Mouse (Mus musculus) intestine, embryonic 14.5 days (tissue): ENCODE measurements around the gene Oscp1. TPM values are rescaled to one million over a fixed set of nuclear protein-coding genes. Genes with fewer than 3 reads are reported as not detected.
A peak's percentile ranks its signal among the peaks of the same experiment; 100 is the strongest.

Experiments used
- ATAC-seq: fragments of 200-750 bp; cut with Nextera tagmentation; replicated peaks from 2 replicates; pipeline ENCODE4 v1.8.0; 2017; ENCODE audit warnings: low read depth, moderate number of reproducible peaks, moderate TSS enrichment, moderate library complexity; ENCODE audit not compliant: low FRiP score, low TSS enrichment
- DNase-seq: peaks from one replicate; pipeline ENCODE4 v3.0.0-alpha.2; 2018; ENCODE audit warnings: low spot score
- H3K27ac ChIP-seq: fragments of 300-500 bp; sonication (generic); 2 replicates; pipeline ENCODE4 v1.5.1; 2014; ENCODE audit warnings: low read depth, mild to moderate bottlenecking, control low read depth
- H3K27me3 ChIP-seq: fragments of 300-500 bp; sonication (generic); replicated peaks from 2 replicates; pipeline ENCODE4 v1.6.1; 2014; ENCODE audit warnings: low read length, control low read depth; ENCODE audit not compliant: control insufficient read depth, insufficient read depth
- H3K36me3 ChIP-seq: fragments of 300-500 bp; sonication (generic); 2 replicates; pipeline ENCODE4 v1.6.1; 2014; ENCODE audit warnings: low read length, control low read depth; ENCODE audit not compliant: control insufficient read depth, insufficient read depth
- H3K4me1 ChIP-seq: fragments of 300-500 bp; sonication (generic); replicated peaks from 2 replicates; pipeline ENCODE4 v1.6.1; 2014; ENCODE audit warnings: low read length, control low read depth, mixed read lengths; ENCODE audit not compliant: control insufficient read depth, insufficient read depth
- H3K4me2 ChIP-seq: fragments of 300-500 bp; sonication (generic); 2 replicates; pipeline ENCODE4 v1.6.1; 2014; ENCODE audit warnings: low read length
- H3K4me3 ChIP-seq: fragments of 300-500 bp; sonication (generic); 2 replicates; pipeline ENCODE4 v1.5.1; 2014; ENCODE audit warnings: low read depth, low read length, control low read depth, mixed read lengths
- H3K9ac ChIP-seq: fragments of 300-500 bp; sonication (generic); 2 replicates; pipeline ENCODE4 v1.6.1; 2014; ENCODE audit warnings: mild to moderate bottlenecking, low read length
- H3K9me3 ChIP-seq: fragments of 300-500 bp; sonication (generic); 2 replicates; pipeline ENCODE4 v1.6.1; 2016; ENCODE audit warnings: low read length, control low read depth; ENCODE audit not compliant: control insufficient read depth
- WGBS: fragments of 180-500 bp; shearing (Covaris S2); extraction: QIAGEN DNeasy Blood & Tissue Kit; methylation state at CpG from one replicate; pipeline ENCODE4 v1.1.7; 2014; 5-methylcytosine and 5-hydroxymethylcytosine counted together
- polyA plus RNA-seq: library from polyadenylated mRNA; unstranded; fragments of >200 nt; fragmentation: Nextera tagmentation; extraction: Ambion mirVana; gene quantifications from 2 replicates; pipeline ENCODE4 v1.2.1, GENCODE M21; 2014

Oscp1 gene
- polyA plus RNA-seq, 1 experiment from 2014 or later: 12.1 TPM

DNA sequence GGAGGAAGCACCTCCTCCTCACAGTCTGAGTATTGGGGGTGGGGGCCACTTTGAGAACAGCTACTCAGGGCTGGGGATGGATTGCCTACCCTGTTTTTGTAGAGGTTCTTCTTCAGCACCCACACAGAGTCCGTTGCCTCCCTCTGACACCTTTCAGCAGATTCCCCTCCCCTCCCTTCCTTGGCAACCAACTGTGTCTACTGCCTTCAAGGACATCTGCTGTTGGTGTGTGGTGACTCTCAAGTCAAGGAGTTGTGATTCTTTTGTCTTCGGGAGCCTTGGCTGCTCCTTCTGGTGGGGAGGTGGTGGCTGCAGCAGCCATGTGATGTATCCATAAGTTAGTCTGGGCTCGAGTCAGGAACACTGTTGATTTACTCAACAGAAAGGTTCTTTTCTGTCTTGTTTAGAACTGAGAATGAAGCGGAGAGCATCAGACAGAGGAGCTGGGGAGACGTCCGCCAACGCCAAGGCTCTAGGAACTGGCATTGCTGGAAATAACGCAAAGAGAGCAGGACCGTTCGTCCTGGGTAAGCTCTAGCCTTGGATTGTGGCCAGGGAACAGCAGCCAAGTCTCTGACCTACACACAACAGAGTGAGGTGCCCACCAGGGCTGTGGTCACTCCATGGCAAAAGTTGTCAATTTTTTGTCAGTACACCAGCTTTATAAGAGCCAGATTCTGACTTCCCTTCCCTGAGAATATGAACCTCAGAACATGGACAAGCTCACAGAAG, 65.1 kb downstream of the Oscp1 start:
- H3K27me3 ChIP-seq: no peaks in the 10 kb centered on the region
- H3K27ac ChIP-seq: no peak overlapping the region
- no peak for DNase-seq

GRCm38 (mm10) chr4:126130502-126130901, 72.1 kb downstream of the Oscp1 start:
- H3K9me3 ChIP-seq: no peaks in the 10 kb centered on the region
- ATAC-seq: 0 out of 2 replicates have a peak, but pooled peaks have one; percentile 5
- H3K27ac ChIP-seq: peak overlapping the region; percentile 89
- H3K4me1 ChIP-seq: peaks cover 37% of the 10 kb centered on the region
- H3K36me3 ChIP-seq: peaks cover 41% of the 10 kb centered on the region
- H3K4me3 ChIP-seq: no peak overlapping the region
- DNase-seq: peak; percentile 73
- no peaks in the 10 kb centered on the region for H3K27me3 ChIP-seq
- H3K9ac ChIP-seq: no peak overlapping the region
- WGBS: 18% methylated on average over 11 of the region's 11 CpGs
- H3K4me2 ChIP-seq: peak overlapping the region; percentile 22

More for the DNA sequence above, 65.1 kb downstream of the Oscp1 start:
- H3K9ac ChIP-seq: no peak overlapping the region
- peaks cover 5% of the 10 kb centered on the region for H3K9me3 ChIP-seq
- H3K4me3 ChIP-seq: no peak overlapping the region
- H3K4me1 ChIP-seq: no peaks in the 10 kb centered on the region
- H3K36me3 ChIP-seq: peaks cover 36% of the 10 kb centered on the region
- 86% methylated on average over 10 of the region's 10 CpGs for WGBS
- no peak for ATAC-seq
- no peak overlapping the region for H3K4me2 ChIP-seq

DNA sequence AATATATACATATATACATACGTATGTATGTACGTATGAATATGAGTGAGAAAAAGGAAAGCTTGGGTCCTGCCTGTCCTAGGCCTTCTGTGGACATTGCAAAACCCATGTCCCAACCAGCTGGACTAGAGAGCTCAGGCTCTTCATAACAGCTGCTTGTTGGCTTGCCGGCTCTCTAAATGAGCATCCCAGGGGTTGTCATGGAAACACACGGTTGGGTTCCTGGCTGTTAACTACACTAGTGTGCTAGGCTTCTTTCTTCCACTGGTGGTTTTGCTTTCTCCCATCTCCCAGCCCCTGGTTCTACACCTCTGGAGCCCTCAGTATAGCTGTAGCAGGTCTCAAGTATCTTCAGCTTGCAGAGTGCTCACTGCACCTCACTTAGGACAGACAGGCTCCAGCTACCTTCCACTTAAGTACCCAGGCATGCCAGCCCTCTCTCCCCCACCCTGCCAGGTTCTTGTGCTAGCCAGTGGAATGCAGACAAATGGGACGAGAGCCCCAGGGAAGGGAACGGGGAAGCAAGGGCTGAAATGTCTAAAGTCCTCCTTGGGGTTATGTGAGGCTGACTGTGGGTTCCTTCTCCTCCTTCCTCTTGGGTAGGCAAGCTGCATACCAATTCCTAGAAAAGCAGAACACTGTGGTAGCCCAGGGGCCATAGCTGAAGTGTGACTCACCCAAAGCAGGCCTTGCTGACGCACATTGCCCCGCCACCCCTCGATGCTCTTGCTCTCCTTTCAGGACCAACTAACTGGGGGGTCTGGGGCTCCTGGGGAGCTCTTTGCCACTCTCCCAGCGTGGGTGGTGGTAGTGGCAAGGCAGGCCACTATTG, 73.1 kb downstream of the Oscp1 start:
- Histone ChIP-seq H3K27me3 (no peaks in the 10 kb centered on the region), H3K4me2 (peak overlapping the region; percentile 22; the same call in 1 of the 2 replicates), H3K9me3 (no peaks in the 10 kb centered on the region), H3K4me1 (peaks cover 37% of the 10 kb centered on the region), H3K9ac (no peak overlapping the region), H3K36me3 (peaks cover 41% of the 10 kb centered on the region), H3K4me3 (no peak overlapping the region), H3K27ac (peak overlapping the region; percentile 89)
- ATAC-seq (no peak), DNase-seq (no peak)
- 50% methylated on average over 10 of the region's 10 CpGs for WGBS

- 55% methylated on average over 6 of the region's 6 CpGs for WGBS
- DNase-seq (no peak), ATAC-seq (no peak)
- no peak overlapping the region for H3K4me2 ChIP-seq
- no peaks in the 10 kb centered on the region for H3K9me3 ChIP-seq
- no peak overlapping the region; the same call in 1 of the 2 replicates for H3K9ac ChIP-seq
- H3K4me3 ChIP-seq: no peak overlapping the region
- no peaks in the 10 kb centered on the region for H3K27me3 ChIP-seq
- peaks cover 37% of the 10 kb centered on the region for H3K4me1 ChIP-seq
- H3K27ac ChIP-seq: 0 out of 2 replicates have a peak overlapping the region, but pooled peaks have one; percentile 24
- peaks cover 47% of the 10 kb centered on the region for H3K36me3 ChIP-seq
These were observed 74.4 kb downstream of the Oscp1 start for GRCm38 (mm10) chr4:126132636-126133264.

DNA sequence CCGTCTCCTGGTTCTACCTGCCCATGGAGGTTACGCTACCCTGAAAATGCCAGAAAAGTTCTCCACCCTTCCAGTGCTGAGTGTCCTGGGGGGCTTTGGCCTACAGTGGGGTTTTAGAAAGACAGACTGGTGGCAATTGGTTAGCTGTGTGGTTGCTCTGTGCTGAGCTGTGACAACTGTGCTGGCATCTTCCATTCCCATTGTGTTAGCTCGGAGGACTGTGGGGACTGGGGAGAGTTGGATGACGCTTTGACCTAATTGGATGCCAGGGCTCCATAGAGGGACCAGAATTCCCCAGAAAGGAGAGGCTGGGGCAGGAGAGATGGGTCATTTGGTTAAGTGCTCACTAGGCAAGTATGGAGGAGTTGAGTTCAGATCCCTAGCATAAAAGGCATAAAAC, 75.9 kb downstream of the Oscp1 start:
- no peak for ATAC-seq
- Histone ChIP-seq H3K4me3 (no peak overlapping the region), H3K4me2 (no peak overlapping the region), H3K4me1 (peaks cover 37% of the 10 kb centered on the region), H3K36me3 (peaks cover 52% of the 10 kb centered on the region), H3K9me3 (no peaks in the 10 kb centered on the region), H3K9ac (no peak overlapping the region), H3K27ac (no peak overlapping the region), H3K27me3 (no peaks in the 10 kb centered on the region)
- no peak for DNase-seq
- 96% methylated on average over 4 of the region's 4 CpGs for WGBS

- peaks cover 35% of the 10 kb centered on the region for H3K4me1 ChIP-seq
- no peak overlapping the region for H3K4me3 ChIP-seq
- ATAC-seq (no peak), DNase-seq (no peak)
- no peak overlapping the region for H3K9ac ChIP-seq
- no peaks in the 10 kb centered on the region for H3K9me3 ChIP-seq
- H3K27me3 ChIP-seq: no peaks in the 10 kb centered on the region
- H3K4me2 ChIP-seq: no peak overlapping the region
- no peak overlapping the region for H3K27ac ChIP-seq
- 92% methylated on average over 4 of the region's 4 CpGs for WGBS
- peaks cover 52% of the 10 kb centered on the region for H3K36me3 ChIP-seq
These were observed 76.3 kb downstream of the Oscp1 start for GRCm38 (mm10) chr4:126134639-126135038.

DNA sequence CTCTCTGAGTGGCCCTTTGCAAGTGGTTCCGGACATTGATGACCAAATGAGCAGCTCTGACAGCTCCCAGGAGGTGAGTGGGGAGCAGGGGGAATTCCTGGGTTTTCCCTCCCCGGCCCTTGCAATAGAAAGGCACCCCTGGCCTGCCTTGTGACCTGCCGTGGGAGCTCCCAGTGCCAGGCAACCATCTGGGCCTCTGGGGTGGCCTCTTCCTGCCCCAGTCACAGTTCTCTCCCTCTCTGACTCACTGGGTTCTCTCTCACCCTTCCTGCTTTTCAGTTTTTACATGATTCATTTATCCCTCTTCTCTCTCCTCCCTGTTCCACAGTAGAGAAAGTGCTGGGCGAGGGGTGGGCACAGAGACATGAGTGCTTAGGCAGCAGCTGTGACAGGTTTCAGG, 79.4 kb downstream of the Oscp1 start:
- Histone ChIP-seq H3K27ac (no peak overlapping the region), H3K36me3 (peaks cover 60% of the 10 kb centered on the region), H3K4me1 (peaks cover 5% of the 10 kb centered on the region; the same call in 1 of the 2 replicates), H3K9ac (no peak overlapping the region), H3K9me3 (no peaks in the 10 kb centered on the region), H3K4me2 (no peak overlapping the region), H3K4me3 (no peak overlapping the region), H3K27me3 (no peaks in the 10 kb centered on the region)
- no peak for ATAC-seq
- WGBS: 80% methylated on average over 4 of the region's 4 CpGs
- no peak for DNase-seq

DNA sequence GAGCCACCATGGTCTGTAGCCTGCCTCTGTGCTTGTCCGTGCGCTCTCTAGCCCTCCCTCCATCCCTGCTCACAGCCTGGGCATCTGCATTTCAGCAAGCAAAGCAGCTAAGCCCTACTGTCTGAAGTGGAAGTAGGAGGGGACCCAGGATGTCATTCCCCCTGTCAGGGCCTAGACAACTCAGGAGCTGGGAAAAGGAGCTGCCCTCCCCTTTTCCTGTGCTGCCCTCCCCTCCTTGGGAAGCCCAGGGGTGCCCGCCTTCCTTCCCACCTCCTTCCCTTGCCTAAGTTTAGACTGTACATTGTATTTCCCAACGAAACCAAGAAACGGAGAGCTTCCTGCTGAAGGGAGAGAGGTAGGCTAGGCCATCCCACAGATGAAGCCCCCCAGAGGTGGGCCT, 82.7 kb downstream of the Oscp1 start:
- DNase-seq: no peak
- 63% methylated on average over 5 of the region's 5 CpGs for WGBS
- Histone ChIP-seq H3K9ac (no peak overlapping the region), H3K4me3 (no peak overlapping the region), H3K27ac (peak overlapping the region; percentile 34; the same call in 1 of the 2 replicates), H3K27me3 (no peaks in the 10 kb centered on the region), H3K4me2 (no peak overlapping the region), H3K9me3 (no peaks in the 10 kb centered on the region), H3K4me1 (no peaks in the 10 kb centered on the region), H3K36me3 (peaks cover 40% of the 10 kb centered on the region)
- ATAC-seq: no peak
